Mouse (Mus musculus) heart, embryonic 11.5 days (tissue): ENCODE measurements around the gene Bdh1. TPM values are rescaled to one million over a fixed set of nuclear protein-coding genes. Genes with fewer than 3 reads are reported as not detected.
A peak's percentile ranks its signal among the peaks of the same experiment; 100 is the strongest.

Experiments used
- ATAC-seq: fragments of 200-750 bp; cut with Nextera tagmentation; replicated peaks from 2 replicates; pipeline ENCODE4 v1.8.0; 2017; ENCODE audit warnings: moderate library complexity; ENCODE audit not compliant: insufficient number of reproducible peaks, low FRiP score, low TSS enrichment
- H3K27ac ChIP-seq: fragments of 300-500 bp; sonication (generic); 2 replicates; pipeline ENCODE4 v1.5.1; 2014; ENCODE audit warnings: mild to moderate bottlenecking, low read depth, low read length
- H3K27me3 ChIP-seq: fragments of 300-500 bp; sonication (generic); 2 replicates; pipeline ENCODE4 v1.6.1; 2014; ENCODE audit warnings: mild to moderate bottlenecking, low read length, mixed read lengths; ENCODE audit not compliant: control insufficient read depth, insufficient read depth
- H3K36me3 ChIP-seq: fragments of 300-500 bp; sonication (generic); 2 replicates; pipeline ENCODE4 v1.6.1; 2014; ENCODE audit warnings: mild to moderate bottlenecking, low read length, moderate library complexity, mixed read lengths; ENCODE audit not compliant: control insufficient read depth, insufficient read depth
- H3K4me1 ChIP-seq: fragments of 300-500 bp; sonication (generic); 2 replicates; pipeline ENCODE4 v1.6.1; 2014; ENCODE audit warnings: low read length; ENCODE audit not compliant: control insufficient read depth, insufficient read depth
- H3K4me2 ChIP-seq: fragments of 300-500 bp; sonication (generic); 2 replicates; pipeline ENCODE4 v1.6.1; 2014; ENCODE audit warnings: mild to moderate bottlenecking, moderate library complexity
- H3K4me3 ChIP-seq: fragments of 300-500 bp; sonication (generic); 2 replicates; pipeline ENCODE4 v1.5.1; 2014; ENCODE audit warnings: low read depth, low read length
- H3K9ac ChIP-seq: fragments of 300-500 bp; sonication (generic); 2 replicates; pipeline ENCODE4 v1.6.1; 2014; ENCODE audit warnings: mild to moderate bottlenecking, low read depth, low read length, moderate library complexity
- H3K9me3 ChIP-seq: fragments of 300-500 bp; sonication (generic); replicated peaks from 2 replicates; pipeline ENCODE4 v1.6.1; 2016; ENCODE audit warnings: low read length; ENCODE audit not compliant: control insufficient read depth
- WGBS: fragments of 180-500 bp; shearing (Covaris S2); extraction: QIAGEN DNeasy Blood & Tissue Kit; methylation state at CpG from one replicate; pipeline ENCODE4 v1.1.7; 2014; ENCODE audit not compliant: insufficient replicate concordance; 5-methylcytosine and 5-hydroxymethylcytosine counted together
- polyA plus RNA-seq: library from polyadenylated mRNA; unstranded; fragments of >200 nt; fragmentation: Nextera tagmentation; extraction: Ambion mirVana; gene quantifications from 2 replicates; pipeline ENCODE4 v1.2.1, GENCODE M21; 2014

Gene Bdh1
- polyA plus RNA-seq, 1 experiment from 2014 or later = 19.3 TPM

DNA sequence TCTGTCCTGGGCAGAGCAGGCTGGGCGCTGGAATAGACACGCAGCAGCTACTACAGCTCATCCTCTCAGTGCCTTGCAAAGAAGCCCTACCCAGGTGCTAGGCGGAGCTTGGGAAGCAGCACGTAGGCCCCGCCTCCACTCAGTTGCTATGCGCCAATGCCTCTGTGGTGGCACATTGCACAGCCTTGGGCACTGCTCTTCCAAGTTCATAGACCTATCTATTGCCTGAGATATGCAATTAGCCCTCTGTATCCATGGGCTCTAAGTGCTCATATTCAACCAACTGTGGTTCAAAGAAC, 85.3 kb downstream of the Bdh1 start:
- peak overlapping the region; percentile 58 for H3K4me2 ChIP-seq
- no peak overlapping the region for H3K27ac ChIP-seq
- ATAC-seq = peak; percentile 69; the same call in 1 of the 2 replicates
- WGBS = 27% methylated on average over 6 of the region's 6 CpGs
- H3K4me3 ChIP-seq = no peak overlapping the region
- no peaks in the 10 kb centered on the region for H3K27me3 ChIP-seq
- no peaks in the 10 kb centered on the region for H3K9me3 ChIP-seq
- peaks cover 16% of the 10 kb centered on the region for H3K4me1 ChIP-seq
- no peak overlapping the region for H3K9ac ChIP-seq
- no peaks in the 10 kb centered on the region for H3K36me3 ChIP-seq

DNA sequence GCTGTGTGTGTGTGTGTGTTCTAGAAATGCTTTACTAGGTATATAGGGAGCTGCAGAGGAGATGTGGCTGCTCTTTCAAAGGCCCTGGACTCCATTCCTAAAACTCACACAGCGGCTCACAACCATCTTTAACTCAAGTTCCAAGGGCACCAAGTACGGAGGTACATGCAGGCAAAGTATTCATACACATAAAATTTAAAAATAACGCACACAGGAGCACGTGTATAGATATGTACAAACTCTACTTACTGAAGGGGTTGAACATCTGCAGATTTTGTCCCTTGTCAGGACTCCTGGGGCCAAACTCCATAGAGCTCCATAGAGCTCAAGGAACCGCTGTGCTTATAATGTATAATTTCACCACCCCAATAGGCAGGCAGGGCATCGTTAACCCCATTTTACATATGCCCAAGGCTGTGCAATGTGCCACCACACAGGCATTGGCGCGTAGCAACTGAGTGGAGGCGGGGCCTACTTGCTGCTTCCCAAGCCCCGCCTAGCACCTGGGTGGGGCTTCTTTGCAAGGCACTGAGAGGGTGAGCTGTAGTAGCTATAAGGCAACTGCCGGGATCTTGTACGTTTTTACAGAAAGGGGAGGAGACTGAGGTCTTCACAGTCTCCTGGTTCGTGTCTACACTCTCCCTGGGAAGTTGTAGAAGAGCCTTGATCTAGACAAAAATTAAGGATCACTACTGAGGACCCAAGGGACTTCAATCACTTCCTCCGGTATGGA, 85.9 kb downstream of the Bdh1 start:
- Histone ChIP-seq H3K27ac (peak overlapping the region; percentile 87; the same call in 1 of the 2 replicates), H3K36me3 (no peaks in the 10 kb centered on the region), H3K4me2 (peak overlapping the region; percentile 58), H3K9ac (0 out of 2 replicates have a peak overlapping the region, but pooled peaks have one; percentile 62), H3K27me3 (no peaks in the 10 kb centered on the region), H3K4me1 (peaks cover 16% of the 10 kb centered on the region), H3K4me3 (peak overlapping the region; percentile 13; the same call in 1 of the 2 replicates), H3K9me3 (no peaks in the 10 kb centered on the region)
- peak; percentile 28; the same call in 1 of the 2 replicates for ATAC-seq
- 25% methylated on average over 14 of the region's 14 CpGs for WGBS

Other genes with a start within 250 kb of the Bdh1 start
- gene Acap2, start 221.0 kb upstream of the Bdh1 start, polyA plus RNA-seq = 14.7 and 18.2 TPM in 2 replicates
- gene Ppp1r2, start 147.0 kb upstream of the Bdh1 start, polyA plus RNA-seq = 90.8 and 91.1 TPM in 2 replicates
- not detected in 2 replicates for gene Apod, start 107.5 kb upstream of the Bdh1 start, polyA plus RNA-seq
- gene Dlg1, start 241.2 kb downstream of the Bdh1 start, polyA plus RNA-seq = 22.5 and 25.4 TPM in 2 replicates